Mouse (Mus musculus) lung, postnatal 4 days (tissue): ENCODE measurements at regions not wholly inside any gene's neighbourhood (a gene's known extent, or its start where the extent isn't known, plus 50 kb on each side); places are given as distances from the start of the nearest gene placed in this dataset.

ENCODE experiments used
- DNase-seq, 2 experiments: peaks; one replicate each; pipeline ENCODE4 v3.0.0; 2021

- DNase-seq = no peak
These were observed 57.1 kb upstream of the Ddit4l start for GRCm38 (mm10) chr3:137564282-137564681.

- DNase-seq = no peak
These were observed 52.7 kb upstream of the Ddit4l start for GRCm38 (mm10) chr3:137568580-137569313.
